8 mouse cellular contexts compared by ENCODE assay signal in genomic region chr6:148443291-148443725, GRCm38 (mm10). TPM values are rescaled to one million over a fixed set of nuclear protein-coding genes. Genes with fewer than 3 reads are reported as not detected.
A peak's percentile ranks its signal among the peaks of the same experiment; 100 is the strongest.
DNase-seq lines count a peak whose midpoint lies in the region; ATAC-seq and TF ChIP-seq lines count a peak whose summit lies in the region.

No protein-coding gene starts in this region.

- H3K4me3 ChIP-seq in lung, embryonic 14.5 days (ENCODE audit: low read depth, low read length): peak overlapping the region; percentile 67
- peak overlapping the region; percentile 72 for H3K4me3 ChIP-seq in forebrain, embryonic 12.5 days (replicated peaks)
- peak overlapping the region; percentile 78 for H3K4me3 ChIP-seq in hindbrain, embryonic 13.5 days
- peak overlapping the region; percentile 59 for H3K4me3 ChIP-seq in liver, postnatal 0 days (ENCODE audit: low read depth, low read length)

- DNase-seq in lung, embryonic 14.5 days: peak; percentile 28
- no peak for DNase-seq in lung, postnatal 25 days (ENCODE audit: low spot score)
- DNase-seq in liver, postnatal 0 days: no peak
- peak; percentile 19 for DNase-seq in right cerebral cortex, postnatal 4 days
- no peak for DNase-seq in spleen, postnatal 36 days (ENCODE audit: low spot score in 2 of 2)
- DNase-seq in thymus, adult 18-20 months: no peak

- H3K27ac ChIP-seq in lung, embryonic 14.5 days (ENCODE audit: low read depth): no peak overlapping the region
- no peak overlapping the region for H3K27ac ChIP-seq in forebrain, embryonic 12.5 days
- H3K27ac ChIP-seq in hindbrain, embryonic 13.5 days: peak overlapping the region; percentile 81; the same call in 1 of the 2 replicates
- H3K27ac ChIP-seq in liver, postnatal 0 days (ENCODE audit: low read depth): no peak overlapping the region

- 3% methylated on average over 15 of the region's 15 CpGs for WGBS in lung, embryonic 14.5 days
- WGBS in forebrain, embryonic 12.5 days: 2% methylated on average over 15 of the region's 15 CpGs
- WGBS in hindbrain, embryonic 13.5 days: 3% methylated on average over 15 of the region's 15 CpGs
- WGBS in liver, postnatal 0 days (ENCODE audit: insufficient replicate concordance): 3% methylated on average over 15 of the region's 15 CpGs

- no peak for TF ChIP-seq CTCF in lung, embryonic 14.5 days (IDR thresholded peaks at IDR 0.05; ENCODE audit: low read depth)
- no peak for TF ChIP-seq CTCF in liver, postnatal 0 days (IDR thresholded peaks at IDR 0.05; ENCODE audit: low read depth)

- H3K36me3 ChIP-seq in lung, embryonic 14.5 days (ENCODE audit: insufficient read depth): no peaks in the 10 kb centered on the region
- H3K36me3 ChIP-seq in forebrain, embryonic 12.5 days (replicated peaks): no peaks in the 10 kb centered on the region
- H3K36me3 ChIP-seq in hindbrain, embryonic 13.5 days: no peaks in the 10 kb centered on the region
- H3K36me3 ChIP-seq in liver, postnatal 0 days (replicated peaks; ENCODE audit: insufficient read depth, low read length): no peaks in the 10 kb centered on the region

- peak overlapping the region; percentile 59 for H3K9ac ChIP-seq in lung, embryonic 14.5 days
- H3K9ac ChIP-seq in forebrain, embryonic 12.5 days: peak overlapping the region; percentile 65
- peak overlapping the region; percentile 87 for H3K9ac ChIP-seq in hindbrain, embryonic 13.5 days
- no peak overlapping the region for H3K9ac ChIP-seq in liver, postnatal 0 days (replicated peaks)

- H3K27me3 ChIP-seq in lung, embryonic 14.5 days (ENCODE audit: insufficient read depth, low read length): peaks cover 39% of the 10 kb centered on the region
- H3K27me3 ChIP-seq in forebrain, embryonic 12.5 days: peaks cover 56% of the 10 kb centered on the region
- H3K27me3 ChIP-seq in hindbrain, embryonic 13.5 days: peaks cover 25% of the 10 kb centered on the region
- H3K27me3 ChIP-seq in liver, postnatal 0 days (ENCODE audit: insufficient read depth, low read length): peaks cover 50% of the 10 kb centered on the region

- no peak for TF ChIP-seq EP300 in liver, postnatal 0 days (IDR thresholded peaks at IDR 0.05; ENCODE audit: low read depth)

- H3K9me3 ChIP-seq in lung, embryonic 14.5 days (ENCODE audit: low read depth, low read length): no peaks in the 10 kb centered on the region
- H3K9me3 ChIP-seq in forebrain, embryonic 12.5 days: no peaks in the 10 kb centered on the region
- no peaks in the 10 kb centered on the region for H3K9me3 ChIP-seq in hindbrain, embryonic 13.5 days
- peaks cover 2% of the 10 kb centered on the region; the same call in 1 of the 2 replicates for H3K9me3 ChIP-seq in liver, postnatal 0 days (ENCODE audit: low read length)

- H3K4me2 ChIP-seq in lung, embryonic 14.5 days: peak overlapping the region; percentile 96
- peak overlapping the region; percentile 95 for H3K4me2 ChIP-seq in forebrain, embryonic 12.5 days
- peak overlapping the region; percentile 82 for H3K4me2 ChIP-seq in hindbrain, embryonic 13.5 days
- peak overlapping the region; percentile 92 for H3K4me2 ChIP-seq in liver, postnatal 0 days (ENCODE audit: low read depth, low read length)

- no peaks in the 10 kb centered on the region for H3K4me1 ChIP-seq in lung, embryonic 14.5 days (ENCODE audit: insufficient read depth)
- peaks cover 19% of the 10 kb centered on the region for H3K4me1 ChIP-seq in forebrain, embryonic 12.5 days
- H3K4me1 ChIP-seq in hindbrain, embryonic 13.5 days (replicated peaks): peaks cover 27% of the 10 kb centered on the region
- peaks cover 8% of the 10 kb centered on the region; the same call in 1 of the 2 replicates for H3K4me1 ChIP-seq in liver, postnatal 0 days (ENCODE audit: insufficient read depth)

- peak; percentile 6; the same call in 1 of the 2 replicates for ATAC-seq in lung, embryonic 14.5 days (ENCODE audit: insufficient read depth)
- ATAC-seq in forebrain, embryonic 12.5 days (ENCODE audit: low FRiP score): peak; percentile 13; the same call in 1 of the 2 replicates
- ATAC-seq in hindbrain, embryonic 13.5 days (ENCODE audit: low FRiP score): peak; percentile 6; the same call in 1 of the 2 replicates
- ATAC-seq in liver, postnatal 0 days: peak; percentile 32

RNA-seq across cellular contexts. Expression of gene Tmtc1, which starts 0.9 kb away (rescaled TPM):
- 3.6 and 4.4 TPM in 2 replicates for polyA plus RNA-seq in lung, embryonic 14.5 days (2014; fragmentation: Nextera tagmentation; extraction: Ambion mirVana)
- polyA plus RNA-seq in forebrain, embryonic 12.5 days (2016; fragmentation: Nextera tagmentation; extraction: Ambion mirVana): 1.00 and 1.7 TPM in 2 replicates
- 2.3 and 2.8 TPM in 2 replicates for polyA plus RNA-seq in hindbrain, embryonic 13.5 days (2015; fragmentation: Nextera tagmentation; extraction: Ambion mirVana)
- 0.11 and 0.12 TPM in 2 replicates for polyA plus RNA-seq in liver, postnatal 0 days (2015; fragmentation: Nextera tagmentation; extraction: Ambion mirVana)

Comparison
In these comparisons a context has a peak if more than half of its experiments do, and no peak if none do; other contexts are left out.
1. DNase-seq: peak in lung, embryonic 14.5 days (single experiment) and right cerebral cortex, postnatal 4 days (single experiment); none in lung, postnatal 25 days (single experiment), liver, postnatal 0 days (single experiment), spleen, postnatal 36 days (0 of 2) and thymus, adult 18-20 months (0 of 2).
2. Peak in every context shown above with its lines, with median percentiles within 50 percentile points of each other: ATAC-seq, H3K4me2 ChIP-seq and H3K4me3 ChIP-seq.